ENCODE assay signal across 8 mouse cellular contexts in the genomic region with DNA sequence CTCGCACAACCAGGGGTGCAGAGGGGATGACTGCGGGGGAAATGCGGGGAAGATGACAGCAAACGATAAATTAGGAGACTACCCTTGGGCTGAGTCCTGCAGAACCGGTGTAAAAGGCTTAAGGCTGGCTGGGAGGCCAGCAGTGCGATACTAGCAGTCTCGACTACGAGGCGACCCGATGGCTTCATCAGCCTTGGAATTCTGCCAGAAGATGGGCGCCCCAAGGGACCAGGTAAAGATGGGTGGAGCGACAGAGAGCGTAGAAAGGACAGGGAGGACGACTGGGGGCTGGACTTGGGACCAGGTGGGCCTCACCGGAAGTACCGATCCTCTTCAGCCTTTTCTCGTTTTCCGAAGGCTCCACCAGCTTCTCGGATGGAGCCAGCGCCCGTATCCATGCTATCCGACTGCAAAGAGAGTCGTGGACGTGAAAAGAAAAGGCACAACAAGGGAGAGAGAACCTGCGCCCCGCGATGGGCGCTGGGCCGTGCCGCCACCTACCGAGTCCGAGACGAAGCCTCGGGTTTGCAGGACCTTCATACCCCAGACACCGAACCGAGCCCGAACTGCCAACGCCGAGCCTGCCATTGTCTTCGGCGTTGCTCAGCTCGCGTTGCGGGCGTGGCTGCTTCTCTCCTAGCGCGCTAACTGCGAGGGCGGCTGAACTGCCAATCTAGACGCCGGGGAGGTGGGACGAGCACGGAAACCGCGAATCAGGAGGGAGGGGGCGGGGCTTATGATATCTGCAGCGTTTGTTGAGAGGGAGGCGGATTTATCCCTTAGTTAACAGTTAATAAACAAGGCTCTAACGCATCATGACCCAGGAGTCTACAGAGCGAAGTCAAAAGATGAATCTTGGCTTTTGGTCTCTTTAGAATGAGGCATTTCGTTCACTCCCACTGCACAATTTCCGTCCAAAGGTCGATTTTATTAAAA. TPM values are rescaled to one million over a fixed set of nuclear protein-coding genes. Genes with fewer than 3 reads are reported as not detected.
DNase-seq lines count a peak whose midpoint lies in the region; ATAC-seq and TF ChIP-seq lines count a peak whose summit lies in the region.

Atpif1 (minus strand) TSS at position 679 of the 936 bp plus-strand sequence.

- no peaks in the 10 kb centered on the region for H3K9me3 ChIP-seq in G1E (replicated peaks)
- H3K9me3 ChIP-seq in forebrain, embryonic 16.5 days (ENCODE audit: control insufficient read depth, low read length), result no peaks in the 10 kb centered on the region
- H3K9me3 ChIP-seq in lung, embryonic 16.5 days (ENCODE audit: control insufficient read depth, low read length), result no peaks in the 10 kb centered on the region

- peaks cover 34% of the 10 kb centered on the region for H3K36me3 ChIP-seq in G1E (replicated peaks)
- H3K36me3 ChIP-seq in forebrain, embryonic 16.5 days (ENCODE audit: control insufficient read depth, insufficient read depth), result peaks cover 8% of the 10 kb centered on the region
- H3K36me3 ChIP-seq in lung, embryonic 16.5 days (ENCODE audit: control insufficient read depth, insufficient read depth, low read length), result peaks cover 13% of the 10 kb centered on the region

- peak; percentile 64 for ATAC-seq in G1E (ENCODE audit: extremely low read depth, insufficient number of reproducible peaks, low FRiP score, poor library complexity, severe bottlenecking)
- peak; percentile 95 for ATAC-seq in forebrain, embryonic 16.5 days
- peak; percentile 91 for ATAC-seq in lung, embryonic 16.5 days (ENCODE audit: low read depth)

- WGBS in forebrain, embryonic 16.5 days, result under 1% methylated on average over 63 of the region's 63 CpGs
- WGBS in lung, embryonic 16.5 days, result under 1% methylated on average over 63 of the region's 63 CpGs

- peak within 1 kb of the TSS; percentile 89 for H3K4me2 ChIP-seq in forebrain, embryonic 16.5 days (ENCODE audit: low read length)
- peak within 1 kb of the TSS; percentile 92 for H3K4me2 ChIP-seq in lung, embryonic 16.5 days (ENCODE audit: low read depth, low read length)

- DNase-seq in G1E (ENCODE audit: low spot score), result peak; percentile 79
- DNase-seq in cerebellum, adult 11-12 months, result peak; percentile 88
- DNase-seq in heart, postnatal 36 days, result peak; percentile 83 to 87
- peak; percentile 82 to 85 for DNase-seq in layer of hippocampus, adult 8-10 months (ENCODE audit: low spot score in 2 of 2)
- DNase-seq in ovary, postnatal 14 days (ENCODE audit: low spot score), result peak; percentile 73
- peak; percentile 90 for DNase-seq in thymus, postnatal 14 days

- H3K27ac ChIP-seq in forebrain, embryonic 16.5 days (ENCODE audit: low read length), result peak within 1 kb of the TSS; percentile 93
- peak within 1 kb of the TSS; percentile 86 for H3K27ac ChIP-seq in lung, embryonic 16.5 days (ENCODE audit: low read length)

- intact Hi-C loops in heart, postnatal 36 days (cut with DNase I), result no loop called here

- peaks cover 76% of the 10 kb centered on the region for H3K4me1 ChIP-seq in G1E (ENCODE audit: insufficient read depth, low read depth, low read length)
- peaks cover 36% of the 10 kb centered on the region for H3K4me1 ChIP-seq in forebrain, embryonic 16.5 days (replicated peaks; ENCODE audit: control insufficient read depth, insufficient read depth, low read length)
- peaks cover 30% of the 10 kb centered on the region for H3K4me1 ChIP-seq in lung, embryonic 16.5 days (replicated peaks; ENCODE audit: control insufficient read depth, insufficient read depth, low read length)

- no peak for TF ChIP-seq CTCF in G1E (IDR thresholded peaks at IDR 0.05; ENCODE audit: low read depth, low read length)

- peak within 1 kb of the TSS; percentile 85 for H3K9ac ChIP-seq in forebrain, embryonic 16.5 days (replicated peaks; ENCODE audit: low read depth, low read length)
- H3K9ac ChIP-seq in lung, embryonic 16.5 days (ENCODE audit: low read length), result peak within 1 kb of the TSS; percentile 75

- H3K4me3 ChIP-seq in G1E (ENCODE audit: low read depth, low read length), result peak within 1 kb of the TSS; percentile 88
- H3K4me3 ChIP-seq in forebrain, embryonic 16.5 days (replicated peaks; ENCODE audit: low read length), result peak within 1 kb of the TSS; percentile 68
- peak within 1 kb of the TSS; percentile 76 for H3K4me3 ChIP-seq in lung, embryonic 16.5 days (ENCODE audit: low read length)

- no peaks in the 10 kb centered on the region for H3K27me3 ChIP-seq in G1E (ENCODE audit: insufficient read depth, low read length)
- no peaks in the 10 kb centered on the region for H3K27me3 ChIP-seq in forebrain, embryonic 16.5 days (replicated peaks; ENCODE audit: control insufficient read depth, insufficient read depth, low read length)
- H3K27me3 ChIP-seq in lung, embryonic 16.5 days (ENCODE audit: control insufficient read depth, insufficient read depth, low read depth, low read length), result no peaks in the 10 kb centered on the region

RNA-seq across cellular contexts. Expression of gene Atpif1, which starts in this region (rescaled TPM):
- total RNA-seq in G1E (2014; fragmentation: Nextera tagmentation) (797 and 914 TPM in 2 replicates), G1E (2017) (868 and 1,005 TPM in 2 replicates)
- polyA plus RNA-seq in G1E (2012), result 155 and 240 TPM in 2 replicates
- polyA plus RNA-seq in forebrain, embryonic 16.5 days (2015; fragmentation: Nextera tagmentation; extraction: Ambion mirVana), result 1,102 and 1,203 TPM in 2 replicates
- total RNA-seq in heart, postnatal 36 days (2021), result 100 to 1,000 TPM; 311 to 330 TPM
- total RNA-seq in layer of hippocampus, adult 8-10 months (2022), result 100 to 1,000 TPM; 313 to 407 (median 357) TPM
- 976 and 986 TPM in 2 replicates for polyA plus RNA-seq in lung, embryonic 16.5 days (2015; fragmentation: Nextera tagmentation; extraction: Ambion mirVana)

Comparison
In these comparisons a context has a peak if more than half of its experiments do, and no peak if none do; other contexts are left out.
1. Peak in every context shown above with its lines: DNase-seq, ATAC-seq, H3K4me3 ChIP-seq and H3K27ac ChIP-seq.